Mouse (Mus musculus) MEL (cell line): ENCODE measurements at regions not wholly inside any gene's neighbourhood (a gene's known extent, or its start where the extent isn't known, plus 50 kb on each side); places are given as distances from the start of the nearest gene placed in this dataset.

Experiments used
- DNase-seq: peaks from one replicate; pipeline ENCODE4 v3.0.0; 2011; ENCODE audit warnings: low read depth, low spot score
- H3K27ac ChIP-seq: 2 replicates; pipeline ENCODE4 v1.5.1; 2012; ENCODE audit warnings: low read depth, mild to moderate bottlenecking, control low read depth, low read length, moderate library complexity; ENCODE audit not compliant: control insufficient read depth
- H3K27me3 ChIP-seq, 2 experiments: fragments of 150-350 bp in 1 of 2; sonication (generic) in 1 of 2; 2 replicates each; pipeline ENCODE4 v1.6.1; 2012; ENCODE audit warnings: low read length in 2 of 2, mild to moderate bottlenecking in 2 of 2, improper control_type of control experiment in 1 of 2, moderate library complexity in 1 of 2; ENCODE audit not compliant: insufficient read depth in 2 of 2, control insufficient read depth in 1 of 2
- H3K36me3 ChIP-seq, 2 experiments: 2 replicates each; pipeline ENCODE4 v1.6.1; 2012 to 2014; ENCODE audit warnings: low read length in 2 of 2, improper control_type of control experiment in 1 of 2, inconsistent platforms in 1 of 2, mild to moderate bottlenecking in 1 of 2; ENCODE audit not compliant: insufficient read depth in 2 of 2, control insufficient read depth in 1 of 2
- H3K4me1 ChIP-seq, 2 experiments: fragments of 150-350 bp in 1 of 2; sonication (generic) in 1 of 2; 2 replicates each; pipeline ENCODE4 v1.6.1; 2012; ENCODE audit warnings: low read length in 2 of 2, improper control_type of control experiment in 1 of 2, mild to moderate bottlenecking in 1 of 2; ENCODE audit not compliant: insufficient read depth in 2 of 2, control insufficient read depth in 1 of 2
- H3K4me3 ChIP-seq, 2 experiments: fragments of 150-350 bp in 1 of 2; sonication (generic) in 1 of 2; 2 replicates each; pipeline ENCODE4 v1.5.1; 2012; ENCODE audit warnings: low read depth in 2 of 2, low read length in 2 of 2, mild to moderate bottlenecking in 2 of 2, moderate library complexity in 2 of 2, control low read depth in 1 of 2, improper control_type of control experiment in 1 of 2; ENCODE audit not compliant: control insufficient read depth in 1 of 2, insufficient read depth in 1 of 2
- H3K79me2 ChIP-seq: 2 replicates; pipeline ENCODE4 v1.6.1; 2012; ENCODE audit warnings: mild to moderate bottlenecking, low read length, moderate library complexity; ENCODE audit not compliant: control insufficient read depth, poor library complexity, insufficient read depth
- H3K9ac ChIP-seq: 2 replicates; pipeline ENCODE4 v1.6.1; 2012; ENCODE audit warnings: low read depth, mild to moderate bottlenecking, control low read depth, low read length, moderate library complexity; ENCODE audit not compliant: control insufficient read depth, poor library complexity, severe bottlenecking
- H3K9me3 ChIP-seq: fragments of 150-350 bp; sonication (generic); replicated peaks from 2 replicates; pipeline ENCODE4 v1.6.1; 2012; ENCODE audit warnings: mild to moderate bottlenecking, low read length, improper control_type of control experiment, moderate library complexity; ENCODE audit not compliant: insufficient read depth
- BHLHE40 ChIP-seq: IDR thresholded peaks from 2 replicates; pipeline ENCODE4 v1.6.1; 2012; ENCODE audit warnings: low read depth, mild to moderate bottlenecking, inconsistent platforms, low read length, improper control_type of control experiment, borderline replicate concordance
- CHD2 ChIP-seq: IDR thresholded peaks from 2 replicates; pipeline ENCODE4 v1.6.1; 2011; ENCODE audit warnings: low read length, improper control_type of control experiment
- CTCF ChIP-seq, 3 experiments: IDR thresholded peaks in 2 of 3; conservative IDR thresholded peaks in 1 of 3; 2 replicates each; pipeline ENCODE4 v1.5.1; 2011 to 2012; ENCODE audit warnings: low read length in 3 of 3, low read depth in 2 of 3, mild to moderate bottlenecking in 2 of 3, improper control_type of control experiment in 1 of 3, inconsistent platforms in 1 of 3, mixed read lengths in 1 of 3, moderate library complexity in 1 of 3; ENCODE audit not compliant: control insufficient read depth in 1 of 3, insufficient read depth in 1 of 3, poor library complexity in 1 of 3, severe bottlenecking in 1 of 3
- E2F4 ChIP-seq: IDR thresholded peaks from 2 replicates; pipeline ENCODE4 v1.6.1; 2011; ENCODE audit warnings: low read depth, low read length, improper control_type of control experiment, borderline replicate concordance
- MAFK ChIP-seq: IDR thresholded peaks from 2 replicates; pipeline ENCODE4 v1.6.1; 2011; ENCODE audit warnings: low read depth, mild to moderate bottlenecking, low read length, improper control_type of control experiment, borderline replicate concordance
- MAX ChIP-seq: IDR thresholded peaks from 2 replicates; pipeline ENCODE4 v1.6.1; 2011; ENCODE audit warnings: low read length, improper control_type of control experiment
- MEF2A ChIP-seq: IDR thresholded peaks from 2 replicates; pipeline ENCODE4 v1.6.1; 2014; ENCODE audit warnings: low read depth, mild to moderate bottlenecking, inconsistent platforms, low read length, improper control_type of control experiment; ENCODE audit not compliant: poor library complexity, insufficient replicate concordance, severe bottlenecking; ENCODE audit errors: extremely low read depth
- NRF1 ChIP-seq: IDR thresholded peaks from 2 replicates; pipeline ENCODE4 v1.6.1; 2014; ENCODE audit warnings: low read depth, mild to moderate bottlenecking, inconsistent platforms, low read length, improper control_type of control experiment, moderate library complexity; ENCODE audit not compliant: poor library complexity, insufficient read depth, severe bottlenecking
- SIN3A ChIP-seq: IDR thresholded peaks from 2 replicates; pipeline ENCODE4 v1.6.1; 2012; ENCODE audit warnings: low read length, improper control_type of control experiment, inconsistent platforms
- SMC3 ChIP-seq: IDR thresholded peaks from 2 replicates; pipeline ENCODE4 v1.6.1; 2011; ENCODE audit warnings: low read depth, low read length, improper control_type of control experiment
- TAL1 ChIP-seq: IDR thresholded peaks from 2 replicates; pipeline ENCODE4 v1.6.1; 2012; ENCODE audit warnings: mild to moderate bottlenecking, inconsistent platforms, low read length, moderate library complexity, mixed read lengths
- TBP ChIP-seq: IDR thresholded peaks from 2 replicates; pipeline ENCODE4 v1.8.0; 2011; ENCODE audit warnings: low read depth, low read length, improper control_type of control experiment
- TCF12 ChIP-seq: IDR thresholded peaks from 2 replicates; pipeline ENCODE4 v1.6.1; 2014; ENCODE audit warnings: low read depth, mild to moderate bottlenecking, inconsistent platforms, low read length, improper control_type of control experiment, moderate library complexity
- UBTF ChIP-seq: IDR thresholded peaks from 2 replicates; pipeline ENCODE4 v1.6.1; 2012; ENCODE audit warnings: low read depth, mild to moderate bottlenecking, inconsistent platforms, low read length, improper control_type of control experiment, moderate library complexity, borderline replicate concordance; ENCODE audit not compliant: insufficient read depth
- ZC3H11A ChIP-seq: IDR thresholded peaks from 2 replicates; pipeline ENCODE4 v1.6.1; 2012; ENCODE audit warnings: low read depth, mild to moderate bottlenecking, inconsistent platforms, low read length, improper control_type of control experiment
- ZMIZ1 ChIP-seq: IDR thresholded peaks from 2 replicates; pipeline ENCODE4 v1.6.1; 2012; ENCODE audit warnings: low read depth, mild to moderate bottlenecking, inconsistent platforms, low read length, improper control_type of control experiment, moderate library complexity

DNA sequence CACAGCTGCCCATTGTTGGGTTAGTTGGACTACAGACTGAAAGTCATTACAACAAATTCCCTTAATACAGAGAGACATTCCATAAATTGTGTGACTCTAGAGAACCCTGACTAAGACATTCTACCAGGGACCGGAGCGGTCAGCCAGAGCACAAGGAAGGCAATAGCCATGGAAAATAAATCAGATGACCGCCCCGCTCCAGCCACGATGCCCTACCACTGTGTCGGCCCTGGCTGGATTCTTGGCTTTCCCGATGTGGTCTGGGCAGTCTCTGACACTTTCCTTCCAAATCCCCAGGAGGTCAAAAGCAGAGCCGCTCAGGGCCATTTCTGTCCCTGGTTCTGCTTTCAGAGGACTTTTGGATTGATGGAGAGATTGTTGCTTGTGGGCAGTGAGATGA lies 57.8 kb downstream of the Lsm3 start:
- no peak overlapping the region for H3K9ac ChIP-seq
- H3K79me2 ChIP-seq, result no peaks in the 10 kb centered on the region
- DNase-seq, result no peak
- H3K4me1 ChIP-seq, result no peaks in the 10 kb centered on the region
- no peaks in the 10 kb centered on the region for H3K9me3 ChIP-seq
- H3K27me3 ChIP-seq, result peaks cover 9 to 10% of the 10 kb centered on the region in 2 experiments; a peak in 3 of 4 replicates
- TF ChIP-seq NRF1, result no peak
- no peak for TF ChIP-seq SMC3
- no peak for TF ChIP-seq CTCF (IDR thresholded peaks at IDR 0.05 in 2 of 3, conservative IDR thresholded peaks at IDR 0.05 in 1 of 3; ENCODE audit: control insufficient read depth in 1 of 3, insufficient read depth in 1 of 3, low read depth in 2 of 3, low read length in 3 of 3, poor library complexity in 1 of 3, severe bottlenecking in 1 of 3)
- TF ChIP-seq TCF12, result no peak
- no peak for TF ChIP-seq E2F4
- no peak for TF ChIP-seq MAFK
- TF ChIP-seq TBP, result no peak
- TF ChIP-seq BHLHE40, result no peak
- no peak for TF ChIP-seq MEF2A
- no peak overlapping the region for H3K27ac ChIP-seq
- H3K36me3 ChIP-seq, result no peaks in the 10 kb centered on the region
- H3K4me3 ChIP-seq, result no peak overlapping the region

DNA sequence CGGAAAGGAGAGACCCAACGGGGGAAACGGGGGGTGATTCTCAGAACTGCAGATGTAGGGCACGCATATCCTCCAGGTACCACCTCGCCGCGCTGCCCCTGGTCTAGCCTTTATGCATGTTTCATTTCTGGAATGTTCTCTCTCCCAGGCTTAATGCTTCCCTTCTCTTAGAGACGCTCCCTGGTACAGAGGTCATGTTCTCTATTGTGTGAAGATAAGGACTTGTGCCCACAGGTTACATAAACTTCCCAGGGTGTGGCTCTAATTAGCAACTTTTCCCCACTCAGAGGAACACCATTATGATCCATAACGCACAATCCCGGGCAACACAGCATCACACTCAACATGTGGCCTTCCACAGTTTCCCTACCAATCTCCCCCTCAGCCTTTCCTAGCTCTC lies 58.7 kb downstream of the Lsm3 start:
- H3K27ac ChIP-seq, result no peak overlapping the region
- no peak for DNase-seq
- no peaks in the 10 kb centered on the region for H3K9me3 ChIP-seq
- no peak overlapping the region for H3K4me3 ChIP-seq
- no peak overlapping the region for H3K9ac ChIP-seq
- H3K36me3 ChIP-seq, result no peaks in the 10 kb centered on the region
- H3K4me1 ChIP-seq, result no peaks in the 10 kb centered on the region
- peaks cover 9 to 12% of the 10 kb centered on the region in 2 experiments; a peak in 3 of 4 replicates for H3K27me3 ChIP-seq
- TF ChIP-seq ZC3H11A, result no peak
- TF ChIP-seq UBTF, result no peak
- no peak for TF ChIP-seq E2F4
- no peak for TF ChIP-seq MAX
- TF ChIP-seq CHD2, result no peak
- no peak for TF ChIP-seq ZMIZ1
- no peak for TF ChIP-seq SIN3A
- TF ChIP-seq TAL1, result no peak
- TF ChIP-seq TCF12, result no peak
- H3K79me2 ChIP-seq, result no peaks in the 10 kb centered on the region
